Mouse (Mus musculus) cerebellum, adult 2 months (tissue): ENCODE results near the gene Npffr2.

ENCODE experiments used
- CTCF ChIP-seq: fragments of 200-500 bp; IDR thresholded peaks from 2 replicates; pipeline ENCODE4 v1.5.1; 2011; ENCODE audit warnings: low read depth, mild to moderate bottlenecking, control low read depth, low read length, moderate library complexity, borderline replicate concordance; ENCODE audit not compliant: insufficient read depth
- POLR2A ChIP-seq: fragments of 200-500 bp; IDR thresholded peaks from 2 replicates; pipeline ENCODE4 v1.6.1; 2011; ENCODE audit warnings: low read length, control low read depth, borderline replicate concordance; ENCODE audit not compliant: insufficient read depth

DNA sequence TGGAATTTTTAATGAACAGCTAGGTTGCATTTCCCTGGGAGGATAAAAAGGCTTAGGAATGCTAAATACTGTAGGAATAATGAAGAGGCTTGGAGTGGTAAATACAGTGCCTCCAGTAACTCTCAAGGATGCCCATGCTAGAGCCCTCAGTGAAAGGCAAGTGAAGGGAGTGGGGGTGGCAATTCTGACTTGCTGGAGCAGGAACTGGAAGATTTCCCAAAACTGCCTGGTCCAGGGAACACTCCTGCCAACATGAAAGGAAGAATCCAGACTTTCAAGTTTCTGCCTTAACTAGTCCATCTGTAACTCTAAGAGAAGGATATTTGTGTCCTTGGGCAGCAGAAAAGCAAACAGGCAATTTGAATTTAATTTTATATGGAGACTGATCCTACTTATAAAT, 34.2 kb downstream of the Npffr2 start:
- TF ChIP-seq CTCF (no peak), POLR2A (no peak)
